Mouse (Mus musculus) forebrain, embryonic 10.5 days (tissue): ENCODE measurements around the gene Alx3. TPM values are rescaled to one million over a fixed set of nuclear protein-coding genes. Genes with fewer than 3 reads are reported as not detected.

Source experiments
- DNase-seq: peaks from one replicate; pipeline ENCODE4 v3.0.0-alpha.2; 2017; ENCODE audit warnings: low spot score; ENCODE audit errors: extremely low spot score
- H3K27ac ChIP-seq: fragments of 300-500 bp; sonication (generic); 2 replicates; pipeline ENCODE4 v1.5.1; 2016; ENCODE audit warnings: mild to moderate bottlenecking
- H3K27me3 ChIP-seq: fragments of 300-500 bp; sonication (generic); 2 replicates; pipeline ENCODE4 v1.6.1; 2016; ENCODE audit warnings: mild to moderate bottlenecking; ENCODE audit not compliant: poor library complexity, severe bottlenecking
- H3K36me3 ChIP-seq: fragments of 300-500 bp; sonication (generic); replicated peaks from 2 replicates; pipeline ENCODE4 v1.6.1; 2016; ENCODE audit warnings: mild to moderate bottlenecking, moderate library complexity
- H3K4me1 ChIP-seq: fragments of 300-500 bp; sonication (generic); 2 replicates; pipeline ENCODE4 v1.6.1; 2016
- H3K4me3 ChIP-seq: fragments of 300-500 bp; sonication (generic); 2 replicates; pipeline ENCODE4 v1.5.1; 2016; ENCODE audit warnings: mild to moderate bottlenecking, moderate library complexity
- H3K9me3 ChIP-seq: fragments of 300-500 bp; sonication (generic); 2 replicates; pipeline ENCODE4 v1.6.1; 2016; ENCODE audit warnings: mild to moderate bottlenecking, moderate library complexity
- WGBS: fragments of 180-500 bp; shearing (Covaris S2); methylation state at CpG from one replicate; pipeline ENCODE4 v1.1.7; 2016; 5-methylcytosine and 5-hydroxymethylcytosine counted together
- polyA plus RNA-seq: library from polyadenylated mRNA; unstranded; fragments of >200 nt; fragmentation: Nextera tagmentation; extraction: Ambion mirVana; gene quantifications from 2 replicates; pipeline ENCODE4 v1.2.1, GENCODE M21; 2016

Gene Alx3
- polyA plus RNA-seq, 1 experiment from 2014 or later: 41.6 TPM

GRCm38 (mm10) chr3:107595264-107595937, 570 bp downstream of the Alx3 start:
- DNase-seq: peak; percentile 59
- under 1% methylated on average over 50 of the region's 50 CpGs for WGBS
- no peaks in the 10 kb centered on the region for H3K9me3 ChIP-seq
- 0 out of 2 replicates have a peak, but pooled peaks cover 1% of the 10 kb centered on the region for H3K36me3 ChIP-seq
- H3K27me3 ChIP-seq: peaks cover 96% of the 10 kb centered on the region
- peaks cover 63% of the 10 kb centered on the region for H3K4me1 ChIP-seq
- H3K4me3 ChIP-seq: peak overlapping the region; percentile 61
- H3K27ac ChIP-seq: peak overlapping the region; percentile 89

GRCm38 (mm10) chr3:107595938-107596461, 1.2 kb downstream of the Alx3 start:
- H3K27me3 ChIP-seq: peaks cover 99% of the 10 kb centered on the region
- peak overlapping the region; percentile 89 for H3K27ac ChIP-seq
- H3K9me3 ChIP-seq: no peaks in the 10 kb centered on the region
- peak overlapping the region; percentile 61 for H3K4me3 ChIP-seq
- peak; percentile 65 for DNase-seq
- H3K36me3 ChIP-seq: peaks cover 6% of the 10 kb centered on the region
- under 1% methylated on average over 34 of the region's 34 CpGs for WGBS
- peaks cover 63% of the 10 kb centered on the region for H3K4me1 ChIP-seq

GRCm38 (mm10) chr3:107596559-107596958, 1.7 kb downstream of the Alx3 start:
- Histone ChIP-seq H3K27me3 (peaks cover 99% of the 10 kb centered on the region), H3K4me3 (peak overlapping the region; percentile 61), H3K4me1 (peaks cover 63% of the 10 kb centered on the region), H3K9me3 (no peaks in the 10 kb centered on the region), H3K27ac (peak overlapping the region; percentile 89), H3K36me3 (peaks cover 11% of the 10 kb centered on the region)
- no peak for DNase-seq
- WGBS: under 1% methylated on average over 26 of the region's 26 CpGs

- Histone ChIP-seq H3K4me3 (peak overlapping the region; percentile 61), H3K27me3 (peaks cover 97% of the 10 kb centered on the region), H3K27ac (peak overlapping the region; percentile 89), H3K36me3 (peaks cover 11% of the 10 kb centered on the region), H3K9me3 (no peaks in the 10 kb centered on the region), H3K4me1 (peaks cover 63% of the 10 kb centered on the region)
- 2% methylated on average over 24 of the region's 24 CpGs for WGBS
- DNase-seq: no peak
Observed at GRCm38 (mm10) chr3:107597134-107597533, 2.3 kb downstream of the Alx3 start.

- peak overlapping the region; percentile 61 for H3K4me3 ChIP-seq
- DNase-seq: no peak
Observed at GRCm38 (mm10) chr3:107597586-107598389, 3.0 kb downstream of the Alx3 start.

GRCm38 (mm10) chr3:107600127-107600526, 5.3 kb downstream of the Alx3 start:
- 31% methylated on average over 6 of the region's 6 CpGs for WGBS
- DNase-seq: no peak
- Histone ChIP-seq H3K36me3 (peaks cover 16% of the 10 kb centered on the region), H3K27me3 (peaks cover 83% of the 10 kb centered on the region), H3K9me3 (no peaks in the 10 kb centered on the region), H3K27ac (no peak overlapping the region), H3K4me3 (no peak overlapping the region), H3K4me1 (peaks cover 53% of the 10 kb centered on the region)

More at GRCm38 (mm10) chr3:107597586-107598389, 3.0 kb downstream of the Alx3 start:
- Histone ChIP-seq H3K4me1 (peaks cover 63% of the 10 kb centered on the region), H3K27me3 (peaks cover 90% of the 10 kb centered on the region), H3K9me3 (no peaks in the 10 kb centered on the region), H3K27ac (peak overlapping the region; percentile 89), H3K36me3 (peaks cover 11% of the 10 kb centered on the region)
- 2% methylated on average over 22 of the region's 22 CpGs for WGBS

GRCm38 (mm10) chr3:107605304-107605703, 10.5 kb downstream of the Alx3 start:
- 6% methylated on average over 4 of the region's 4 CpGs for WGBS
- Histone ChIP-seq H3K27me3 (peaks cover 31% of the 10 kb centered on the region), H3K4me3 (no peak overlapping the region), H3K9me3 (no peaks in the 10 kb centered on the region), H3K4me1 (peaks cover 25% of the 10 kb centered on the region), H3K27ac (no peak overlapping the region), H3K36me3 (peaks cover 17% of the 10 kb centered on the region)
- DNase-seq: peak; percentile 67

GRCm38 (mm10) chr3:107607221-107607620, 12.4 kb downstream of the Alx3 start:
- whole genome bisulfite sequencing: 90% methylated on average over 8 of the region's 8 CpGs
- Histone ChIP-seq H3K9me3 (no peaks in the 10 kb centered on the region), H3K27ac (no peak overlapping the region), H3K4me3 (no peak overlapping the region), H3K27me3 (peaks cover 16% of the 10 kb centered on the region; the same call in 1 of the 2 replicates), H3K4me1 (peaks cover 25% of the 10 kb centered on the region), H3K36me3 (peaks cover 25% of the 10 kb centered on the region)
- no peak for DNase-seq

- H3K4me3 ChIP-seq: no peak overlapping the region
- 78% methylated on average over 4 of the region's 4 CpGs for WGBS
- H3K9me3 ChIP-seq: no peaks in the 10 kb centered on the region
- no peak for DNase-seq
- H3K27ac ChIP-seq: no peak overlapping the region
- H3K4me1 ChIP-seq: peaks cover 25% of the 10 kb centered on the region
- H3K27me3 ChIP-seq: peaks cover 13% of the 10 kb centered on the region; the same call in 1 of the 2 replicates
- H3K36me3 ChIP-seq: peaks cover 37% of the 10 kb centered on the region
Observed at GRCm38 (mm10) chr3:107608808-107609207, 14.0 kb downstream of the Alx3 start.

GRCm38 (mm10) chr3:107609376-107609775, 14.5 kb downstream of the Alx3 start:
- 58% methylated on average over 3 of the region's 3 CpGs for WGBS
- Histone ChIP-seq H3K4me3 (no peak overlapping the region), H3K27me3 (peaks cover 7% of the 10 kb centered on the region; the same call in 1 of the 2 replicates), H3K4me1 (peaks cover 25% of the 10 kb centered on the region), H3K36me3 (peaks cover 42% of the 10 kb centered on the region), H3K9me3 (no peaks in the 10 kb centered on the region), H3K27ac (no peak overlapping the region)
- DNase-seq: no peak

GRCm38 (mm10) chr3:107611394-107611793, 16.6 kb downstream of the Alx3 start:
- WGBS: 84% methylated on average over 4 of the region's 4 CpGs
- DNase-seq: no peak
- Histone ChIP-seq H3K36me3 (peaks cover 62% of the 10 kb centered on the region), H3K4me3 (no peak overlapping the region), H3K4me1 (peaks cover 19% of the 10 kb centered on the region), H3K27me3 (no peaks in the 10 kb centered on the region), H3K9me3 (no peaks in the 10 kb centered on the region), H3K27ac (no peak overlapping the region)

- H3K36me3 ChIP-seq: peaks cover 78% of the 10 kb centered on the region
- peak; percentile 55 for DNase-seq
- H3K27me3 ChIP-seq: no peaks in the 10 kb centered on the region
- no peak overlapping the region for H3K4me3 ChIP-seq
- 87% methylated on average over 11 of the region's 11 CpGs for WGBS
- H3K4me1 ChIP-seq: peaks cover 12% of the 10 kb centered on the region
- no peak overlapping the region for H3K27ac ChIP-seq
- H3K9me3 ChIP-seq: no peaks in the 10 kb centered on the region
Observed at GRCm38 (mm10) chr3:107612902-107613525, 18.2 kb downstream of the Alx3 start.
